Mouse (Mus musculus): ENCODE data around the gene Cdon.

DNA sequence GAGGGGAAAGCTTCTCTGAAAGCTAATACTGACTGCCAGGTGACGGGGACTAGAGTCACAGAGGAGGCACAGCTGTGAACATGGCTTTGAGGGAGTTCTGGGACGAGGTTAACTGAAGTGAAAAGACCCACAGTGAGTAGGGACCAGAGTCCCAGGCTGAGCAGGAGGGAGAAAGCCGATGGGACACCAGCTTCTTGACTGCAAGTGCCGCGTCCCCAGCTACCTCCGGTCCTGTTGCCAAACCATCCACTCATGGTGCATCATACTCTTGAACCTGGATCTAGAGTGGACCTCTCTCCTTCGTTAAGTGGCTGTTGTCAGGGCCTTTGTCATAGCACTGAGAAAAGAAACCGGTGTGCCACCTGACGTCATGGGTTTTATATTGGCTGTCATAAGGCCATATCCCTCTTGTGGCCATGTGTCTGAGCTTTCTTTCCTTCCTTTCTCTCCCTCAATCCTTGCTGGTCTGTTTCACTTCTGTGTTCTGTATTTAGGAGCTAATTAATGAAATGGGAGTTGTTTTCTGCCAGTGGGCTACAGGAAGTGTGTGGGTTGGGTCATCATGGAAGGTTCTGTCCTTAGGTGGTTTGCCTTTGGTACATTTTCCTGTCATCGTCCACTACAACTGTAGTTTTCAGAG, 81.6 kb downstream of the Cdon start:
- TF ChIP-seq SIN3A (IDR thresholded peaks at IDR 0.05; ENCODE audit: low read length) (no peak), JUND (IDR thresholded peaks at IDR 0.05; ENCODE audit: low read depth, low read length) (no peak), EP300 (IDR thresholded peaks at IDR 0.05; ENCODE audit: low read depth in 1 of 2, low read length in 2 of 2) (no peak), CHD2 (IDR thresholded peaks at IDR 0.05; ENCODE audit: low read length) (no peak), E2F4 (IDR thresholded peaks at IDR 0.05; ENCODE audit: borderline replicate concordance, low read depth, low read length) (no peak), POLR2A (IDR thresholded peaks at IDR 0.05; ENCODE audit: control insufficient read depth in 1 of 2, insufficient read depth in 1 of 2, low read depth in 1 of 2, low read length in 2 of 2, poor library complexity in 1 of 2) (no peak), GATA1 (IDR thresholded peaks at IDR 0.05; ENCODE audit: low read depth, low read length) (no peak)
